Mouse (Mus musculus): ENCODE measurements at regions not wholly inside any gene's neighbourhood (a gene's known extent, or its start where the extent isn't known, plus 50 kb on each side); places are given as distances from the start of the nearest gene placed in this dataset.
A peak's percentile ranks its signal among the peaks of the same experiment; 100 is the strongest.

- Histone ChIP-seq H3K27ac (ENCODE audit: low read length) (no peak overlapping the region), H3K4me3 (replicated peaks; ENCODE audit: low read length) (no peak overlapping the region), H3K4me2 (ENCODE audit: low read length) (no peak overlapping the region), H3K9me3 (ENCODE audit: control insufficient read depth, low read length) (no peaks in the 10 kb centered on the region), H3K9ac (replicated peaks; ENCODE audit: low read depth, low read length) (no peak overlapping the region), H3K4me1 (replicated peaks; ENCODE audit: control insufficient read depth, insufficient read depth, low read length) (no peaks in the 10 kb centered on the region), H3K27me3 (replicated peaks; ENCODE audit: control insufficient read depth, insufficient read depth, low read length) (no peaks in the 10 kb centered on the region), H3K36me3 (ENCODE audit: control insufficient read depth, insufficient read depth) (no peaks in the 10 kb centered on the region)
- WGBS, result 87% methylated on average over 2 of the region's 2 CpGs
- ATAC-seq, result no peak
These were observed 145.1 kb downstream of the Basp1 start for GRCm38 (mm10) chr15:25268436-25268835.

GRCm38 (mm10) chr15:25267509-25267908 lies 146.1 kb downstream of the Basp1 start:
- WGBS, result 96% methylated on average over 3 of the region's 3 CpGs
- H3K27ac ChIP-seq (ENCODE audit: low read length), result no peak overlapping the region
- no peaks in the 10 kb centered on the region for H3K27me3 ChIP-seq (replicated peaks; ENCODE audit: control insufficient read depth, insufficient read depth, low read length)
- ATAC-seq, result no peak
- no peak overlapping the region for H3K4me2 ChIP-seq (ENCODE audit: low read length)
- H3K4me3 ChIP-seq (replicated peaks; ENCODE audit: low read length), result no peak overlapping the region
- no peaks in the 10 kb centered on the region for H3K9me3 ChIP-seq (ENCODE audit: control insufficient read depth, low read length)
- no peaks in the 10 kb centered on the region for H3K4me1 ChIP-seq (replicated peaks; ENCODE audit: control insufficient read depth, insufficient read depth, low read length)
- no peak overlapping the region for H3K9ac ChIP-seq (replicated peaks; ENCODE audit: low read depth, low read length)
- H3K36me3 ChIP-seq (ENCODE audit: control insufficient read depth, insufficient read depth), result no peaks in the 10 kb centered on the region

DNA sequence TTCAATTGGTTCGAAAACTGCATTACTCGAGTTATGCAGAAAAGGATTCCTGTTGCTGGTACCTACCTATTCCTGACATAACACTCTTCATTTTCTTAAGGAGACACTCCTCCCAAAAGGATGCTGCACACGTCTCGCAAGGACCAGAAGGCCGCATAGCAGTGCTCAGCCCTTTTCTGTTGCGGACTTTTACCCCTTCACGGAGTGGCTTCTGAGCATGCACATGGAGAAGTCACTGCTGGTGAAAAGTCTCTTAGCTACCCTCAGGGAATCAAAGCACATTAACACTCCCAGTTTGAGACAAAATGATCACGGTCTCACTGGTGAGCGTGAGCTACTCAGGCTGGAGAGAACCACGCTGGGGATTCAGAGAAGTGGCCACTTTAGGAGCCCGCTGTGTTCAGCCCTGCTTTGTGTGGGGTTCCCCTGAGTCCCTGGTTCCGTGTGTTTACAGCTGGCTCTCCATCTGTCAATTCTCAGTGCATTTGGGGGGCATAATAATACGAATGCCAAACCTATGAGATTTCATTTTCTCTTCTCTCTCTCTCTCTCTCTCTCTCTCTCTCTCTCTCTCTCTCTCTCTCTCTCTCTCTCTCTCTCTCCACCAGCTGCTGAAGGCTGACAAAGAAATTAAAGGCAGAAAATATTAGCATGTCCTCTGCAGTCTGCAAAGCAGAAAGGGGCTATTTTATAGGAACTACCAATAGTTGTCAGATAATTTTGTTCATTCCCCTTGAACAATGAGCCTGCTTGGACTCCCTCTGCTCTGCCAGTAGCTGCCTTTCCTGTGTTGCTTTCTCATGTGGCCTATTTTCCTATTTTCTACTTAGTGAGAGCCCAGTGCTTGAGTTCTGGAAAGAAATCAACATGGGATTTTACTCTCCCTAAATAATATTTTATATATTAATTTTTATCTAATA lies 160.7 kb downstream of the Basp1 start:
- Histone ChIP-seq H3K27me3 (replicated peaks; ENCODE audit: control insufficient read depth, insufficient read depth, low read length) (no peaks in the 10 kb centered on the region), H3K9ac (replicated peaks; ENCODE audit: low read depth, low read length) (no peak overlapping the region), H3K9me3 (ENCODE audit: control insufficient read depth, low read length) (no peaks in the 10 kb centered on the region), H3K4me1 (replicated peaks; ENCODE audit: control insufficient read depth, insufficient read depth, low read length) (no peaks in the 10 kb centered on the region), H3K27ac (ENCODE audit: low read length) (no peak overlapping the region), H3K36me3 (ENCODE audit: control insufficient read depth, insufficient read depth) (no peaks in the 10 kb centered on the region), H3K4me2 (ENCODE audit: low read length) (no peak overlapping the region), H3K4me3 (replicated peaks; ENCODE audit: low read length) (no peak overlapping the region)
- 64% methylated on average over 13 of the region's 13 CpGs for WGBS
- ATAC-seq, result peak; percentile 78

GRCm38 (mm10) chr15:25245631-25246030 lies 167.9 kb downstream of the Basp1 start:
- Histone ChIP-seq H3K27me3 (replicated peaks; ENCODE audit: control insufficient read depth, insufficient read depth, low read length) (no peaks in the 10 kb centered on the region), H3K9ac (replicated peaks; ENCODE audit: low read depth, low read length) (no peak overlapping the region), H3K4me2 (ENCODE audit: low read length) (no peak overlapping the region), H3K4me3 (replicated peaks; ENCODE audit: low read length) (no peak overlapping the region), H3K27ac (ENCODE audit: low read length) (no peak overlapping the region), H3K9me3 (ENCODE audit: control insufficient read depth, low read length) (no peaks in the 10 kb centered on the region), H3K36me3 (ENCODE audit: control insufficient read depth, insufficient read depth) (no peaks in the 10 kb centered on the region), H3K4me1 (replicated peaks; ENCODE audit: control insufficient read depth, insufficient read depth, low read length) (no peaks in the 10 kb centered on the region)
- no peak for ATAC-seq
- WGBS, result 92% methylated on average over 8 of the region's 8 CpGs

GRCm38 (mm10) chr15:25237665-25238664 lies 175.6 kb downstream of the Basp1 start:
- WGBS, result 80% methylated on average over 18 of the region's 18 CpGs
- H3K27ac ChIP-seq (ENCODE audit: low read length), result no peak overlapping the region

DNA sequence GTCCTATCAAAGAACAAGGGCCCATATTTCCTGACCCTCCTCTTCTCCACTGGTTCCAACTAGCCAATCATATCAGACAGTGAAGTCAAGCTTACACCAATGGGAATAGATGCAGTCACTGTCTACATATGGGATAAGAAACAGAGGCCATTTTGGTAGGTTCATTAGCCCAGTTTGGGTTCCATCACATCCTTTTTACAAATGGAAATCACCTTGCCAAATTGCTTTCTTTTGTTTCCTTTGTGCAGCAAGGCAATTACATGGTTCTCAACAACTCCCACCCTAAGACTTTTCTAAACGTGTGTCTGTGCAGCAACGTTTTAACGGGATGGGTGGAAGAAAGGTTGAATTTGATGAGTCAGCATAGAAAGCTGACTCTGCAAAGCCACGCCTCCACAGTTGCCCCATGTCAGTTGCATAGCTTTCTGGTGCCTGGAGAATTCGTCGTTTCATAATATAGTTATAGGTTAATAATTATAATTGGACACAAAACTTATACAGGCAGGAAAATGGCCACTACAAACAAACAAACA lies 177.3 kb downstream of the Basp1 start:
- H3K27ac ChIP-seq (ENCODE audit: low read length), result no peak overlapping the region
- no peaks in the 10 kb centered on the region for H3K4me1 ChIP-seq (replicated peaks; ENCODE audit: control insufficient read depth, insufficient read depth, low read length)
- 51% methylated on average over 6 of the region's 6 CpGs for whole genome bisulfite sequencing
- H3K27me3 ChIP-seq (replicated peaks; ENCODE audit: control insufficient read depth, insufficient read depth, low read length), result no peaks in the 10 kb centered on the region
- no peaks in the 10 kb centered on the region for H3K9me3 ChIP-seq (ENCODE audit: control insufficient read depth, low read length)
- no peak overlapping the region for H3K4me2 ChIP-seq (ENCODE audit: low read length)
- no peak for ATAC-seq
- no peak overlapping the region for H3K4me3 ChIP-seq (replicated peaks; ENCODE audit: low read length)
- H3K9ac ChIP-seq (replicated peaks; ENCODE audit: low read depth, low read length), result no peak overlapping the region
- H3K36me3 ChIP-seq (ENCODE audit: control insufficient read depth, insufficient read depth), result no peaks in the 10 kb centered on the region

More at GRCm38 (mm10) chr15:25237665-25238664, 175.6 kb downstream of the Basp1 start:
- no peaks in the 10 kb centered on the region for H3K9me3 ChIP-seq (ENCODE audit: control insufficient read depth, low read length)
- no peaks in the 10 kb centered on the region for H3K4me1 ChIP-seq (replicated peaks; ENCODE audit: control insufficient read depth, insufficient read depth, low read length)
- no peak for ATAC-seq
- no peaks in the 10 kb centered on the region for H3K36me3 ChIP-seq (ENCODE audit: control insufficient read depth, insufficient read depth)
- no peak overlapping the region for H3K4me2 ChIP-seq (ENCODE audit: low read length)
- H3K9ac ChIP-seq (replicated peaks; ENCODE audit: low read depth, low read length), result no peak overlapping the region
- H3K27me3 ChIP-seq (replicated peaks; ENCODE audit: control insufficient read depth, insufficient read depth, low read length), result no peaks in the 10 kb centered on the region
- no peak overlapping the region for H3K4me3 ChIP-seq (replicated peaks; ENCODE audit: low read length)

DNA sequence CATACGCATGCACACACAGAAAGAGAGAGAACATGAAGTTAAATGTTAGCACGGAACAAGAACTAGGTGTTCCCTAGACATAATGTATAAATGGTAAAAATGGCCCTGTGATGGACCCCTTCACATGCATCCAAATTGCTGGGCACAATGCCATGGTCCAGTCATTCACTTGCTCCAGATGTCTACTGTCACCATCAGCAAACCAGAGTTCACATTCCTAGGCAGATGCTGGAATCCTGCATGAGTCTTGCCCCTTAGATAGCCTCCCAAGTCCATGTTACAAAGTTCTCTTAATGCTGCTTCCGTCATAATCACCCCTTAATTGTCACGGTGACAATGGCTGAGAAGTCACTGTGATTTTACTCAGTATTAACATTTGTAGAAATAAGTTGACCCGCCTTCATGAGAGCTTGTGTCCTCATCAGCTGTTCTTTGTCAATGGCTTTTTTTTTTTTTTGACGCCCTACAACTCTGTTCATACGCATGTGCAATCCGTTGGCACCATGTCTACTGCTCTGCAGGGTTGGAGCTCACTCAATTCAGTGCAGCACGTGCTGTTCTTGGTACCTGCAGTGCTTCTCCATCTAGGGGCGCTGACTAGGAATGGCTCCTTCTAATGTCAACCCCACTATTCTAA lies 179.4 kb downstream of the Basp1 start:
- H3K27me3 ChIP-seq (replicated peaks; ENCODE audit: control insufficient read depth, insufficient read depth, low read length), result no peaks in the 10 kb centered on the region
- 92% methylated on average over 10 of the region's 10 CpGs for WGBS
- no peak overlapping the region for H3K4me3 ChIP-seq (replicated peaks; ENCODE audit: low read length)
- H3K9me3 ChIP-seq (ENCODE audit: control insufficient read depth, low read length), result no peaks in the 10 kb centered on the region
- peaks cover 9% of the 10 kb centered on the region; the same call in 1 of the 2 replicates for H3K4me1 ChIP-seq (replicated peaks; ENCODE audit: control insufficient read depth, insufficient read depth, low read length)
- no peak overlapping the region for H3K9ac ChIP-seq (replicated peaks; ENCODE audit: low read depth, low read length)
- H3K27ac ChIP-seq (ENCODE audit: low read length), result no peak overlapping the region
- no peak overlapping the region for H3K4me2 ChIP-seq (ENCODE audit: low read length)
- no peak for ATAC-seq
- H3K36me3 ChIP-seq (ENCODE audit: control insufficient read depth, insufficient read depth), result no peaks in the 10 kb centered on the region

GRCm38 (mm10) chr15:25230213-25230612 lies 183.4 kb downstream of the Basp1 start:
- H3K36me3 ChIP-seq (ENCODE audit: control insufficient read depth, insufficient read depth), result no peaks in the 10 kb centered on the region
- no peak overlapping the region for H3K27ac ChIP-seq (ENCODE audit: low read length)
- H3K9me3 ChIP-seq (ENCODE audit: control insufficient read depth, low read length), result no peaks in the 10 kb centered on the region
- WGBS, result 13% methylated on average over 4 of the region's 4 CpGs
- H3K27me3 ChIP-seq (replicated peaks; ENCODE audit: control insufficient read depth, insufficient read depth, low read length), result peaks cover 10% of the 10 kb centered on the region; the same call in 1 of the 2 replicates
- ATAC-seq, result peak; percentile 86
- H3K4me1 ChIP-seq (replicated peaks; ENCODE audit: control insufficient read depth, insufficient read depth, low read length), result peaks cover 9% of the 10 kb centered on the region; the same call in 1 of the 2 replicates
- no peak overlapping the region for H3K4me2 ChIP-seq (ENCODE audit: low read length)
- H3K4me3 ChIP-seq (replicated peaks; ENCODE audit: low read length), result no peak overlapping the region
- H3K9ac ChIP-seq (replicated peaks; ENCODE audit: low read depth, low read length), result no peak overlapping the region

Measured in forebrain, embryonic 16.5 days (tissue).